Mouse (Mus musculus): Measurements from ENCODE around the gene Abat.

DNA sequence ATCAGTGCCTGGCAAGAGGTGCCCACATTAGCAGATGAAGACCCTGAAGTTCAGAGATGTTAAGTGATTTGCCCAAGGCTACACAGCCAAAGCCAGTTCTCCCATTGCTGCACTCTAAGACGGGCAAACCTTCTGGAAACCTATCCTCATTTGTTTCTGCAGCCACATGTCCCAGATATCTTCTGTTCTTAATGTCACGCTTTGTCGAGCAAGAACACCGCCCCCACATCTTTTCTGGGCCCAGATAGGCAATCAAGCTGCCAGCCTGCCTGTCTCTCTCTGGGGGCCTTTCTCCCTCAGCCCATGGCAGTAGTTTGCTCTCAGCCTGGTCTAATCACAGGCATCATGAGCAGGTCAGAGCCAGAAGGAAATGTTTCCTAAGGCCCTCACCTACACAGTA lies 83.1 kb downstream of the Abat start:
- TF ChIP-seq CTCF (conservative IDR thresholded peaks at IDR 0.05; ENCODE audit: low read length): no peak
- TF ChIP-seq POU5F1 (IDR thresholded peaks at IDR 0.05; ENCODE audit: borderline replicate concordance, low read length): no peak
